ENCODE assay signal across 8 mouse cellular contexts in the genomic region with DNA sequence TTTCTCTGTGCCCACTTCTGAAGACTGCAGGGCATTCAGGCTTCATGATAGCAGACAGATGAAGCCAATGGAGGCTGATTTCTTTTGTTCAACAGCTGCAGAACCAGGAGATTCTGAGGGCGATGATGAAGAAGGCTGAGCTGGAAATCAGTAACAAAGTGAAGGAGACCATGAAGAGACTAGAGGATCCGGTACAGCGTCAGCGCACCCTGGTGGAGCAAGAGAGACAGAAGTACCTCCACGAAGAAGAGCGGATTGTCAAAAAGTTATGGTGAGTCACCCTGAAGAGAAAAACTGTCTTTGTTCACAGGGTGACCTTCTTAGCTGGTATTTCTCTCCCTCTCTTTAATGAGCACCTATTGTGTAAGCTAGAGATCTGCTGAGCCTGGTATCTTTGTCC.
DNase-seq lines count a peak whose midpoint lies in the region; ATAC-seq and TF ChIP-seq lines count a peak whose summit lies in the region.

No protein-coding gene starts in this region.

- H3K9me3 ChIP-seq in intestine, embryonic 14.5 days (ENCODE audit: control insufficient read depth, low read length): no peaks in the 10 kb centered on the region
- no peaks in the 10 kb centered on the region for H3K9me3 ChIP-seq in intestine, embryonic 15.5 days
- H3K9me3 ChIP-seq in E14TG2a.4 (ENCODE audit: low read length): no peaks in the 10 kb centered on the region

- no peaks in the 10 kb centered on the region for H3K4me1 ChIP-seq in intestine, embryonic 14.5 days (replicated peaks; ENCODE audit: control insufficient read depth, insufficient read depth, low read length)
- no peaks in the 10 kb centered on the region for H3K4me1 ChIP-seq in intestine, embryonic 15.5 days (replicated peaks)
- H3K4me1 ChIP-seq in E14TG2a.4 (replicated peaks; ENCODE audit: low read depth, low read length): peaks cover 70% of the 10 kb centered on the region
- no peaks in the 10 kb centered on the region for H3K4me1 ChIP-seq in thymus, adult 2 months (replicated peaks; ENCODE audit: control insufficient read depth, insufficient read depth, low read length)

- no peak overlapping the region for H3K27ac ChIP-seq in intestine, embryonic 14.5 days (ENCODE audit: low read depth)
- H3K27ac ChIP-seq in intestine, embryonic 15.5 days: no peak overlapping the region
- H3K27ac ChIP-seq in thymus, adult 2 months (ENCODE audit: control insufficient read depth, insufficient read depth, low read length): no peak overlapping the region

- H3K27me3 ChIP-seq in intestine, embryonic 14.5 days (replicated peaks; ENCODE audit: control insufficient read depth, insufficient read depth, low read length): no peaks in the 10 kb centered on the region
- no peaks in the 10 kb centered on the region for H3K27me3 ChIP-seq in intestine, embryonic 15.5 days (replicated peaks)
- H3K27me3 ChIP-seq in E14TG2a.4 (ENCODE audit: insufficient read depth, low read length): no peaks in the 10 kb centered on the region
- no peaks in the 10 kb centered on the region for H3K27me3 ChIP-seq in thymus, adult 2 months (ENCODE audit: control insufficient read depth, insufficient read depth, low read length)

- peak; percentile 39 for TF ChIP-seq CTCF in E14TG2a.4 (conservative IDR thresholded peaks at IDR 0.05; ENCODE audit: low read length)
- TF ChIP-seq CTCF in thymus, adult 2 months (IDR thresholded peaks at IDR 0.05; ENCODE audit: borderline replicate concordance, control insufficient read depth, extremely low read depth, insufficient read depth, low read length, poor library complexity): no peak

- H3K9ac ChIP-seq in intestine, embryonic 14.5 days (ENCODE audit: low read length): no peak overlapping the region
- no peak overlapping the region for H3K9ac ChIP-seq in intestine, embryonic 15.5 days

- DNase-seq in intestine, embryonic 14.5 days (ENCODE audit: low spot score): peak; percentile 61
- peak; percentile 67 for DNase-seq in adrenal gland, postnatal 10 days
- DNase-seq in kidney, postnatal 10 days: peak; percentile 76
- DNase-seq in right cerebral cortex, postnatal 14 days: peak; percentile 72
- no peak for DNase-seq in urinary bladder, postnatal 25 days (ENCODE audit: low spot score)
- no peak for DNase-seq in thymus, adult 2 months

- TF ChIP-seq POLR2A in thymus, adult 2 months (IDR thresholded peaks at IDR 0.05; ENCODE audit: control insufficient read depth, extremely low read depth, insufficient read depth, low read length, poor library complexity): no peak

- no peak overlapping the region for H3K4me2 ChIP-seq in intestine, embryonic 14.5 days (ENCODE audit: low read length)
- no peak overlapping the region for H3K4me2 ChIP-seq in intestine, embryonic 15.5 days (replicated peaks)

- WGBS in intestine, embryonic 14.5 days: 66% methylated on average over 6 of the region's 6 CpGs
- WGBS in intestine, embryonic 15.5 days: 74% methylated on average over 6 of the region's 6 CpGs
- 84% methylated on average over 6 of the region's 6 CpGs for WGBS in thymus, adult 2 months

- H3K4me3 ChIP-seq in intestine, embryonic 14.5 days (ENCODE audit: low read depth, low read length): no peak overlapping the region
- H3K4me3 ChIP-seq in intestine, embryonic 15.5 days (replicated peaks): no peak overlapping the region
- H3K4me3 ChIP-seq in E14TG2a.4 (replicated peaks; ENCODE audit: low read length): no peak overlapping the region
- no peak overlapping the region for H3K4me3 ChIP-seq in thymus, adult 2 months (ENCODE audit: control insufficient read depth, insufficient read depth, low read length)

- no peak for ATAC-seq in intestine, embryonic 14.5 days (replicated peaks; ENCODE audit: low FRiP score, low TSS enrichment, low read depth)
- no peak for ATAC-seq in intestine, embryonic 15.5 days

- peaks cover 38% of the 10 kb centered on the region for H3K36me3 ChIP-seq in intestine, embryonic 14.5 days (ENCODE audit: control insufficient read depth, insufficient read depth, low read length)
- H3K36me3 ChIP-seq in intestine, embryonic 15.5 days: peaks cover 6% of the 10 kb centered on the region; the same call in 1 of the 2 replicates
- H3K36me3 ChIP-seq in E14TG2a.4 (ENCODE audit: insufficient read depth, low read length): peaks cover 87% of the 10 kb centered on the region
- H3K36me3 ChIP-seq in thymus, adult 2 months (ENCODE audit: control insufficient read depth, insufficient read depth, low read length): no peaks in the 10 kb centered on the region

Comparison
In these comparisons a context has a peak if more than half of its experiments do, and no peak if none do; other contexts are left out.
1. DNase-seq: peak in intestine, embryonic 14.5 days (single experiment), adrenal gland, postnatal 10 days (single experiment), kidney, postnatal 10 days (single experiment) and right cerebral cortex, postnatal 14 days (single experiment); none in urinary bladder, postnatal 25 days (single experiment) and thymus, adult 2 months (single experiment).